Mouse (Mus musculus) midbrain, postnatal 0 days (tissue): ENCODE measurements around the gene Amot. TPM values are rescaled to one million over a fixed set of nuclear protein-coding genes. Genes with fewer than 3 reads are reported as not detected.

ENCODE experiments used
- ATAC-seq: fragments of 200-750 bp; cut with Nextera tagmentation; 2 replicates; pipeline ENCODE4 v1.8.0; 2017; ENCODE audit warnings: moderate number of reproducible peaks, mild to moderate bottlenecking, moderate TSS enrichment, moderate library complexity; ENCODE audit not compliant: low FRiP score
- DNase-seq: peaks from one replicate; pipeline ENCODE4 v3.0.0-alpha.2; 2015; ENCODE audit warnings: low spot score
- H3K27ac ChIP-seq: fragments of 300-500 bp; sonication (generic); 2 replicates; pipeline ENCODE4 v1.5.1; 2014; ENCODE audit warnings: low read depth, mild to moderate bottlenecking, low read length, mixed read lengths
- H3K27me3 ChIP-seq: fragments of 300-500 bp; sonication (generic); 2 replicates; pipeline ENCODE4 v1.6.1; 2014; ENCODE audit warnings: low read length, control low read depth, mixed read lengths; ENCODE audit not compliant: insufficient read depth
- H3K36me3 ChIP-seq: fragments of 300-500 bp; sonication (generic); 2 replicates; pipeline ENCODE4 v1.6.1; 2014; ENCODE audit warnings: low read length, control low read depth, mixed read lengths; ENCODE audit not compliant: insufficient read depth
- H3K4me1 ChIP-seq: fragments of 300-500 bp; sonication (generic); 2 replicates; pipeline ENCODE4 v1.6.1; 2014; ENCODE audit warnings: mild to moderate bottlenecking, control low read depth, antibody characterized with exemption, low read length, mixed read lengths; ENCODE audit not compliant: insufficient read depth
- H3K4me2 ChIP-seq: fragments of 300-500 bp; sonication (generic); 2 replicates; pipeline ENCODE4 v1.6.1; 2014; ENCODE audit warnings: low read depth, mild to moderate bottlenecking, low read length, mixed read lengths; ENCODE audit not compliant: poor library complexity, severe bottlenecking
- H3K4me3 ChIP-seq: fragments of 300-500 bp; sonication (generic); 2 replicates; pipeline ENCODE4 v1.5.1; 2014; ENCODE audit warnings: low read depth, mild to moderate bottlenecking, low read length, moderate library complexity
- H3K9ac ChIP-seq: fragments of 300-500 bp; sonication (generic); replicated peaks from 2 replicates; pipeline ENCODE4 v1.6.1; 2014; ENCODE audit warnings: mild to moderate bottlenecking, low read length, moderate library complexity, mixed read lengths; ENCODE audit not compliant: poor library complexity, severe bottlenecking
- H3K9me3 ChIP-seq: fragments of 300-500 bp; sonication (generic); 2 replicates; pipeline ENCODE4 v1.6.1; 2016; ENCODE audit warnings: low read length, control low read depth
- CTCF ChIP-seq: IDR thresholded peaks from 2 replicates; pipeline ENCODE4 v1.5.1; 2016; ENCODE audit warnings: antibody characterized with exemption, mild to moderate bottlenecking
- WGBS: fragments of 180-500 bp; shearing (Covaris S2); extraction: QIAGEN DNeasy Blood & Tissue Kit; methylation state at CpG from one replicate; pipeline ENCODE4 v1.1.7; 2014; 5-methylcytosine and 5-hydroxymethylcytosine counted together
- polyA plus RNA-seq: library from polyadenylated mRNA; unstranded; fragments of >200 nt; fragmentation: Nextera tagmentation; extraction: Ambion mirVana; gene quantifications from 2 replicates; pipeline ENCODE4 v1.2.1, GENCODE M21; 2015
- total RNA-seq: library from RNA; depleted of rRNA; stranded (reverse); fragments of >200 nt; gene quantifications from 2 replicates; pipeline ENCODE4 v1.2.3, GENCODE M21; 2014

Amot gene
- total and polyA plus RNA-seq, 2 experiments from 2014 or later = 6.2 to 22.3 TPM

GRCm38 (mm10) chrX:145489950-145490349 lies 15.0 kb downstream of the Amot start:
- Histone ChIP-seq H3K4me2 (no peak overlapping the region), H3K4me1 (no peaks in the 10 kb centered on the region), H3K36me3 (no peaks in the 10 kb centered on the region), H3K4me3 (no peak overlapping the region), H3K9ac (no peak overlapping the region), H3K27ac (no peak overlapping the region), H3K9me3 (no peaks in the 10 kb centered on the region), H3K27me3 (no peaks in the 10 kb centered on the region)
- no peak for ATAC-seq
- TF ChIP-seq CTCF = no peak
- no peak for DNase-seq
- 86% methylated on average over 5 of the region's 5 CpGs for WGBS

GRCm38 (mm10) chrX:145485495-145485894 lies 19.5 kb downstream of the Amot start:
- no peak for TF ChIP-seq CTCF
- Histone ChIP-seq H3K9me3 (no peaks in the 10 kb centered on the region), H3K27ac (no peak overlapping the region), H3K4me2 (no peak overlapping the region), H3K9ac (no peak overlapping the region), H3K27me3 (no peaks in the 10 kb centered on the region), H3K4me1 (no peaks in the 10 kb centered on the region), H3K4me3 (no peak overlapping the region), H3K36me3 (no peaks in the 10 kb centered on the region)
- no peak for DNase-seq
- no peak for ATAC-seq
- WGBS = 78% methylated on average over 3 of the region's 4 CpGs

GRCm38 (mm10) chrX:145483486-145484055 lies 21.4 kb downstream of the Amot start:
- DNase-seq (no peak), ATAC-seq (no peak)
- Histone ChIP-seq H3K4me2 (no peak overlapping the region), H3K4me3 (no peak overlapping the region), H3K4me1 (no peaks in the 10 kb centered on the region), H3K36me3 (no peaks in the 10 kb centered on the region), H3K27me3 (no peaks in the 10 kb centered on the region), H3K9me3 (no peaks in the 10 kb centered on the region), H3K27ac (no peak overlapping the region), H3K9ac (no peak overlapping the region)
- 67% methylated on average over 7 of the region's 7 CpGs for WGBS
- no peak for TF ChIP-seq CTCF

DNA sequence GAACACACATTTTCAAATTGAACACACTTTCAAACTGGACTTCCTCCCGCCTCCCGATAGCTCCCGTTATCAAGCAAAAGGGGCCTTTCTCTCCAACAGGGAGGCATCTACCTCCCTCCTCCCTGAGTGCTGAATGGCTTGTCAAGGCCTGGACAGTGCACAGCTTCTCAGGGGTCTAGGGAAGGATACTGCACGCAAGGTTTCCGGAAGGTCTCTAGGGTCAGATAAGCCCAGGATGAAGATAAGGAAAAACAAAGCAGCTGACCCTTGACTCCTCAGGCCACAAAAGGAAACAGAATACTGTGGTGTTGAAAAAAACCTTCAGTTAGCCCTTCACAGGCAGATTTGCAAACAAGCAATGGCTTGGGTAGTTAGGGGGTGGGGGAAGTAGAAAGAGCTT lies 22.6 kb downstream of the Amot start:
- H3K27ac ChIP-seq = no peak overlapping the region
- 86% methylated on average over 5 of the region's 5 CpGs for WGBS

GRCm38 (mm10) chrX:145479942-145480341 lies 25.0 kb downstream of the Amot start:
- Histone ChIP-seq H3K4me1 (no peaks in the 10 kb centered on the region), H3K27ac (no peak overlapping the region), H3K9ac (no peak overlapping the region), H3K9me3 (no peaks in the 10 kb centered on the region), H3K4me2 (no peak overlapping the region), H3K36me3 (no peaks in the 10 kb centered on the region), H3K27me3 (no peaks in the 10 kb centered on the region), H3K4me3 (no peak overlapping the region)
- DNase-seq (no peak), ATAC-seq (no peak)
- TF ChIP-seq CTCF = no peak
- 92% methylated on average over 10 of the region's 10 CpGs for WGBS

More for the DNA sequence above, 22.6 kb downstream of the Amot start:
- Histone ChIP-seq H3K9ac (no peak overlapping the region), H3K27me3 (no peaks in the 10 kb centered on the region), H3K4me1 (no peaks in the 10 kb centered on the region), H3K4me2 (no peak overlapping the region), H3K9me3 (no peaks in the 10 kb centered on the region), H3K36me3 (no peaks in the 10 kb centered on the region), H3K4me3 (no peak overlapping the region)
- DNase-seq = no peak
- no peak for ATAC-seq
- TF ChIP-seq CTCF = no peak

DNA sequence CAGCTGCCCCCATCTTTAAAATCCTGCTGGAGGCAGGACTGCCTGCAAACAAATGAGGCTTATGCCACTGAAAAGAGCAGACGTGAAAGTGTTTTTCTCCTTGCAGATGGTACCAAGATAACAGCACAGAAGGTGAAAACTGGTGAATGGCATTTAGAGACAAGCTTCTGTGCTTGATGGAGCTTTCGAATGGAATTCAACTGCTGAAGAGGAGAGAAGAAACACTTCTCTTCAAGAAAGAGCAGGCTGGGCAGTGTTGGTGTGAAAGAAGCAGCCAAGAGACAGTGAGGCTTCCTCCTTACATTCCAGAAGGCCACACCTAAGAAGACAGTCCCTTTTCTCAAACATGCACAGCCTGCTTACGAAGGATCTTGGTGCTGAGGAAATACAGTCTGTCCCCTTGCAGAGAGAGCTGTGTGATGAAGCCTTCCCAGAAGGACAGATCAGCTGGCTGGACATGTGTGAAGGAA lies 27.2 kb downstream of the Amot start:
- Histone ChIP-seq H3K4me2 (no peak overlapping the region), H3K27me3 (no peaks in the 10 kb centered on the region), H3K4me3 (no peak overlapping the region), H3K36me3 (no peaks in the 10 kb centered on the region), H3K9me3 (no peaks in the 10 kb centered on the region), H3K27ac (no peak overlapping the region), H3K9ac (no peak overlapping the region), H3K4me1 (no peaks in the 10 kb centered on the region)
- 68% methylated on average over 3 of the region's 3 CpGs for WGBS
- ATAC-seq (no peak), DNase-seq (no peak)
- TF ChIP-seq CTCF = no peak
